Mouse (Mus musculus): ENCODE data around the gene Alg14.

Gene Alg14

GRCm38 (mm10) chr3:121368616-121369015 is 77.0 kb downstream of the Alg14 start:
- no peak for DNase-seq (ENCODE audit: low read depth)

DNA sequence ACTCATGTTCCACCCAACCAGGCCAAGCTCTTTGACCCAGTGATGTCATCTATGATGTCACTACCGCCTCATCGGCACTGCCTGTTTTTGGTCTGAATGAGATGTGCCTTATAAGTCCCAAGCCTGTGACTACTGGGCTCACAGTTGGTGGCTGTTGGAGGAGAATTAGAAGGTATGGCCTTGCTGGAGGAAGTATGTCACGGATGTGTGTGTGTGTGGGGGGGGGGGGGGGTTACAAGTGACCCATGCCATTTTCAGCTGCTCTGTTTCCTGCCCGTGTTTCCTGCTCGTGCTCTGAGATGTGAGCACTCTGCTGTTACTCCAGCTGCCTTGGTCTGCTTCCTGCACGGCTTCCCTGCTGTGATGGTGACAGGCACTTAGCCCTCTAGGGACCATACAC is 77.9 kb downstream of the Alg14 start:
- DNase-seq (ENCODE audit: low read depth), result no peak

DNA sequence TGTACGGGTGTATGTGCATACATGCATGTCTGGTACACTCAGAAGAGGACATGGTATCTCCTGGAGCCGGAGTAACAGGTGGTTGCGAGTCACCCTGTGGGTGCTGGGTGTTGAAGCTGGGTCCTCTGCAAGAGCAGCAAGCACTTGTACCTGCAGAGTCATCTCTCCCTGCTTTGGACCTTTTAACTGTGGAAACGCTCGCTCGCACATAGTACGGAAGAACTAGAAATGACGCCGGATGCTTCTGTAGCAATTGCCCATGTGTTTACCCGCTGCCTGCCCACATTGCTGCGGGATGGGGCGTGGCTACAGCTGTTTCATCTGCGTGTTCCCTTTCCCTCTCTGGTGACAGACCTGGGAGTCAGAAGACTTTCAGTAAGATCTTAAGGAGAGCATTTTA is 78.7 kb downstream of the Alg14 start:
- no peak for DNase-seq (ENCODE audit: low read depth)

- no peak for DNase-seq (ENCODE audit: low read depth)
Observed at GRCm38 (mm10) chr3:121370830-121371526, 79.4 kb downstream of the Alg14 start.

DNA sequence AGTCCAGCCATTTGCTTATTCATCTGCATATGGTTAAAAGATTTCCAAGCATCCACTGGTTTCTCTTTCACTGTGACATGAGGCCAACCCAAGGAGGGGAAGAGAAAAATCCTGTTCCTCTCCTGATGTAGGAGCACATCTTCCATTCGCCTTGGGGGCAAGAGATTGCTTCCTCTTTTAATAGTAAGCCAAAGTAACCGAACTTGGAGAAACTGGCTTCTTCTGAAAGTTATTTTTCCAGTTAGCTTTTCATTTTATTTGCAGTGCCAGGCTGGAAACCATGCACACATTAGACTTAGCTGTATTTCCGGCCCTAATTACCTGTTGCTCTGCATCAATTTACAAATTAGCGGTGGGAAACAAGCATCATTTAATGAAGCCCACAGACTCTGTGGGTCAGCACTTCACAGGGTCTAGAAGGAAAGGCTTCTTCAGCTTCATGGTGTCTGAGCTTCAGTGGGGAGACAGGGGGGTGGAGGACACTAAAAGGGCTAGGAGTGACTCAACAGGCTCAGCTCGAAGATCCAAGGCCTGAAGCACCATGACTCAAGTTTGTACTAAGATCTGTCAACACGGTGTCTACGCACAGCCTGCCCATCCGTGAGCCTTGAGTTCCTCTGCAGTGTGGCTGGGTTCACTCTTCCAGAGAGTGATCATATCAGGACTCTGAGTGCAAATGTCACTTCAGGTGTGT is 80.1 kb downstream of the Alg14 start:
- peak; percentile 76 for DNase-seq (ENCODE audit: low read depth)

DNA sequence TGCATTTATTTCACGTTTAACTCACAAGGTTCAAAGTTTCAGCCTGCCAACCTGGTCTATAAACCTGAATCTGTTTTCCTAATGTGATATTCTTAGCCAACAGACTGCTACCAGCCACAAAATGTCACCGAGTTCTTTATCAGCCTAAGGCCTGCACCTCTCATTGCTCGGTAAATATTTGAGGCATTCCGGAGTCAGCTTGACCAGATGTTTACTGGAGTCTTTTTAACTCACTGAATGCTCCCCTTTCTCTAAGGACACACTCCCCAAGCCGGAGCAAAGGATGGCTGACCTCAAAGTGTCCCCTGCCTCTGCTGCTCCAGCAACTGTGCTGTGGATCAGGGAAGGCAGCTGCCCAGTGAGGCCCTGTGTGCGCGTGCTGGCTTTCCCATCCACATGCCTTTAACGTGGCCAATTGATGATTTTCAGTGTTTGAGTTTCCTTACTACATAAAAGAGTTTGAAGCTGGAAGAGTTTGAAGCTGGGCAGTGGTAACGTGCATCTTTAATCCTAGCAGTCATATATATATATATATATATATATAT is 82.4 kb downstream of the Alg14 start:
- DNase-seq (ENCODE audit: low read depth), result no peak

GRCm38 (mm10) chr3:121375541-121376129 is 84.1 kb downstream of the Alg14 start:
- peak; percentile 74 for DNase-seq (ENCODE audit: low read depth)

DNA sequence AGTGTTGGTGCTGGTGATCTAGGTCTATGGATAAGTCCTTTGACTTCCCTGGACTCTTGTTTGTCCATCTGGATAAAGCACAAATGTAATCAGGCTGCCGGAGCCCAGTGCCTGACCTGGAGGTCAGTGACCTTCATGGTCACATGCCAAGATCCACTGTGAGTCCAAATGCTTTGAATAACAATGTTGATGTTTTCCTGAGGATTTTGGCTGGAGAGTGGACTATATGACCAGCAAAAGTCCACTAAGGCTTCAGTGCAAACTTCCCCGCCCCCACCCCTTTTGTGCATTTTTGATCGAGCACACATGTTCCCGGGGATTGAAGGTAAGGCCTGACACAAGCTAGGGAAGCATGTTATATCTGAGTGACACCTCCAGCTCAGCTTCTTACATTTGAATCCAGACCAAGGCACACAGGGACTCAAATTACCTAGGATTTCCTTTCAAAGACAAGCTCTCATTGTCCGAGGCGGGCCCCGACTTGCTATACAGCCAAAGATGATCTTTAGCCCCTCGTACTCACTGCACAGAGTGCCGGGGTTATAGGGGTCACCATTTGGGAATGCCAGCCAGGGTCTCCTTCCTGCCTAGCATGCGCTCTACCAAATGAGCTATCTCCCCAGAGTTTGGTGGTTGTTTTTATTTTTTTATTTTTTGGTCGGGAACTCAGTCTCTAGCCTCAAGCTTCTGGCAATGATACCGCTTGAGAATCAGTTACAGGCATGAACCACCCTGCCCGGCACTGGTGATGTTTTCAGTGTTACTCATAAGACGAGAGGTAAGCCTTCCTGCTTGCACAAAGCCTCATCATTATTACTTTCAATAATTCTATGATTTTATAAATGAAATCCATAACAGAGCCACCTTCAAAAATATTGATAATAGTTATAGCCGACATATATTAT is 87.4 kb downstream of the Alg14 start:
- peak; percentile 80 for DNase-seq (ENCODE audit: low read depth)

DNA sequence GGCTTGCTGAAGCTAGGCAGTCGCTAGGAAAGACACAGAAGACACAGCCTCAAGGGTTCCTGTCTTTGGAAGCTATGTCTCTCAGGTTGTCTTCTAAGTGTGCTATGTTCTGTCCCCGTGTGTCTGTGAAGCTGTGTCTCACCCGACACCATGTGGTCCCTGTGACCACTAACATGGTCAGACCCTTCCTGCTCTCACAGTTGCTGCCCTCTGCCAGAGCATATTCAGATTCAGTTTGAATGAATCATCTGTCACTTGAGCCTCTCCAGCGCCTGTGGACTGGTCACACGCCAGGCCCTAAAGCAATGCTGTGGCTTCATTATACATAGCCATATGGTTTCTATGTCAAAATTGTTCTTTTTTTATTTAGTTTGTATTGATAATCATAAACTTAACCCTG is 88.1 kb downstream of the Alg14 start:
- DNase-seq (ENCODE audit: low read depth), result peak; percentile 72

DNA sequence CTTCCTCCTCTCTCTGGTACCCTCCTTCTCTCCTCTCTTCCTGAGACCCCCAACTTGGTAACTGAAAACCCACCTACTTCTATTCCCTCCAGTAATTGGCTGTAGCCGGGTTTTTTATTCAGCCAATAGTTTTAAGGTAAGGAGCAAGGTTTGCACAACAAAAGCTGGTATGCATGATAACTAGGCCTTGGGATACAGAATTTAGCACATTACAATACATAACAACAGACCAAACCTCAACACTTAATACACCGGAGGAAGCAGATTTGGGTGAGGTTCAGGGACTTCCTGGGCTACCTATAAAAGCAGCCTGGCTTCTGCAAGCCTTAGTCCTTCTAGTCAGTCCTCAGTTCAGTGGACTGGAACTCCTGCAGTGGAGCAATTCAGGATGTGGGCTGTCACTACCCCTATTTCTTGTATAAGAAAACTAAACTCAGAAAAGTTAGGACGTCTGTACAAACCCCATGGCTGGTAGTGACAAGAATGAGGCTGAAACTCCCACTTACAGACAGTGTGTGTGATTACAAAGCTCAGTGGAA is 96.0 kb downstream of the Alg14 start:
- no peak for DNase-seq (ENCODE audit: low read depth)

- DNase-seq (ENCODE audit: low read depth), result no peak
Observed at GRCm38 (mm10) chr3:121389366-121389765, 97.8 kb downstream of the Alg14 start.

GRCm38 (mm10) chr3:121389860-121390530 is 98.4 kb downstream of the Alg14 start:
- no peak for DNase-seq (ENCODE audit: low read depth)

GRCm38 (mm10) chr3:121390724-121391123 is 99.2 kb downstream of the Alg14 start:
- DNase-seq (ENCODE audit: low read depth), result no peak

GRCm38 (mm10) chr3:121395588-121396295 is 104.2 kb downstream of the Alg14 start:
- peak; percentile 66 for DNase-seq (ENCODE audit: low read depth)

DNA sequence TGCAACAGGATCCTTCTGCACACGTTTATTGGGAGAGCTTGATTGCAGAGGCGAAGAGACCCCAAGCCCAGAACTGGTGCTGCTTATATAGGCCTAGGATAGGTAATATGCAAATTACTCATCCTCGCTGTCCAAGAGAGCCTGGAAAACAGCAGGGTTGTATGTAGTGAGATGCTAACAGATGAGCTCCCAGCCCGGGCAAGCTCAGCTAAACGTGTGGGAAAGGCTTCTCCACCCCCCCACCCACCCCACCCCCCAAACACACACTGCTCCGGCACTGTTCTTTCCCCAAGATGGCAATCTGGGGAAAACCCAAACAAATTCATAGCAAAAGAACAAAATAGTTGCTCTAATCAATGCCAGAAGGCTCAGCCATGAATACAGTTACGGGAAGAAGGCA is 105.0 kb downstream of the Alg14 start:
- no peak for DNase-seq (ENCODE audit: low read depth)

DNA sequence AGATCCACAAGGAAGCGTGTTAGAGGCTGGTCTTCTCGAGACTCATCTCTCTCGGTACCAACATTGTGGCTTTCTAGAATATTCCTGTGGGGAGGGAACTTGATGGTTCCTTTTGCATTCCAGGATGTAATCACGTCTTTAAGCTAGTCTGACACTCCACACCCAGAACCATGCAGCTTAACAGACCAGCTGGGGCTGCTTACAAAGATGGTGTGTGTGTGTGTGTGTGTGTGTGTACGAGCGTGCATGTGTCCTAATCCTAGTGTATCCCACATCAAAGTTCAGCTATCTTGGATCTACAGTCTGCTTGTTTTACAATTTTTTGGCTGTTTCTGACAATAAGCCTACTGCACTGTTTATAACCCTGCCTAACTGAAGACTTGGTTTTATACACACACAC is 105.4 kb downstream of the Alg14 start:
- no peak for DNase-seq (ENCODE audit: low read depth)

DNA sequence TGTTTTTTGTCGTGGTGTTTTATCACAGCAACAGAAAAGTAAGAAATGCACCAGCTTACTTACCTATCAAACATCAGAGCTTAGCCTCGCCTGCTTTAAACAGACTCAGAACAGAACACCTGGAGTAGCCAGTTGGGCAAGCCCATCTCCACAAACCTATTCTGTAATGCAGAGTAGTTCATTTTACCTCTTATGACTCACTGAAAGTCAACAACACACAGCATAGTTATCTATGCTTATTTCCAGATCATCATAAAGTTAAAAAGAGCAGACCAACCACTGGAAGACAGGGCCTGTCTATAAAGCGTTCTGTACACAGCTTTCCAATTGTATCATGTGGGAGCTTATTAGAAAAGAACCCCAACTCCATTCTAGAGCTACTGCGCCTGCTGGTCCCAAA is 109.8 kb downstream of the Alg14 start:
- no peak for DNase-seq (ENCODE audit: low read depth)

- peak; percentile 53 for DNase-seq (ENCODE audit: low read depth)
Observed at GRCm38 (mm10) chr3:121402096-121402495, 110.5 kb downstream of the Alg14 start.

GRCm38 (mm10) chr3:121403449-121403848 is 111.9 kb downstream of the Alg14 start:
- peak; percentile 24 for DNase-seq (ENCODE audit: low read depth)

- DNase-seq (ENCODE audit: low read depth), result no peak
Observed at GRCm38 (mm10) chr3:121405101-121405500, 113.5 kb downstream of the Alg14 start.

GRCm38 (mm10) chr3:121407417-121407816 is 115.8 kb downstream of the Alg14 start:
- DNase-seq (ENCODE audit: low read depth), result peak; percentile 86

Data from NIH3T3 (cell line).